Mouse (Mus musculus) liver, embryonic 13.5 days (tissue): Measurements from ENCODE around the gene Ube2h. TPM values are rescaled to one million over a fixed set of nuclear protein-coding genes. Genes with fewer than 3 reads are reported as not detected.
"Not testable (repeated sequence)": the region's sequence is repeated elsewhere in the genome, so short reads cannot be mapped to it uniquely, and the experiment has no call there.

Source experiments
- ATAC-seq: fragments of 200-750 bp; cut with Nextera tagmentation; 2 replicates; pipeline ENCODE4 v1.8.0; 2017; ENCODE audit warnings: low read depth, mild to moderate bottlenecking, moderate number of reproducible peaks, moderate library complexity
- DNase-seq: peaks from one replicate; pipeline ENCODE4 v3.0.0; 2022
- H3K27ac ChIP-seq: fragments of 300-500 bp; sonication (generic); 2 replicates; pipeline ENCODE4 v1.5.1; 2015; ENCODE audit warnings: moderate library complexity, mild to moderate bottlenecking, inconsistent platforms
- H3K27me3 ChIP-seq: fragments of 300-500 bp; sonication (generic); 2 replicates; pipeline ENCODE4 v1.6.1; 2015; ENCODE audit warnings: mild to moderate bottlenecking, inconsistent platforms
- H3K36me3 ChIP-seq: fragments of 300-500 bp; sonication (generic); 2 replicates; pipeline ENCODE4 v1.6.1; 2015; ENCODE audit warnings: mild to moderate bottlenecking, inconsistent platforms
- H3K4me1 ChIP-seq: fragments of 300-500 bp; sonication (generic); replicated peaks from 2 replicates; pipeline ENCODE4 v1.6.1; 2015; ENCODE audit warnings: inconsistent platforms
- H3K4me2 ChIP-seq: fragments of 300-500 bp; sonication (generic); 2 replicates; pipeline ENCODE4 v1.6.1; 2015; ENCODE audit warnings: inconsistent platforms, mild to moderate bottlenecking, moderate library complexity
- H3K4me3 ChIP-seq: fragments of 300-500 bp; sonication (generic); replicated peaks from 2 replicates; pipeline ENCODE4 v1.5.1; 2015; ENCODE audit warnings: mild to moderate bottlenecking, inconsistent platforms
- H3K9ac ChIP-seq: fragments of 300-500 bp; sonication (generic); 2 replicates; pipeline ENCODE4 v1.6.1; 2015; ENCODE audit warnings: mild to moderate bottlenecking, inconsistent platforms
- H3K9me3 ChIP-seq: fragments of 300-500 bp; sonication (generic); replicated peaks from 2 replicates; pipeline ENCODE4 v1.6.1; 2016; ENCODE audit warnings: inconsistent platforms
- WGBS: fragments of 180-500 bp; shearing (Covaris S2); methylation state at CpG from one replicate; pipeline ENCODE4 v1.1.7; 2015; ENCODE audit not compliant: insufficient replicate concordance; 5-methylcytosine and 5-hydroxymethylcytosine counted together
- polyA plus RNA-seq: library from polyadenylated mRNA; unstranded; fragments of >200 nt; fragmentation: Nextera tagmentation; extraction: Ambion mirVana; gene quantifications from 2 replicates; pipeline ENCODE4 v1.2.1, GENCODE M21; 2015

Gene Ube2h
- polyA plus RNA-seq, 1 experiment from 2014 or later, result 25.4 TPM

GRCm38 (mm10) chr6:30325932-30326501 is 21.7 kb upstream of the Ube2h start:
- H3K4me3 ChIP-seq, result no peak overlapping the region
- ATAC-seq (no peak), DNase-seq (no peak)
- peaks cover 18% of the 10 kb centered on the region for H3K4me1 ChIP-seq
- no peaks in the 10 kb centered on the region for H3K9me3 ChIP-seq
- H3K27me3 ChIP-seq, result peaks cover 17% of the 10 kb centered on the region
- peak overlapping the region; percentile 45 for H3K27ac ChIP-seq
- no peak overlapping the region for H3K9ac ChIP-seq
- WGBS, result 17% methylated on average over 4 of the region's 4 CpGs
- no peak overlapping the region for H3K4me2 ChIP-seq
- no peaks in the 10 kb centered on the region for H3K36me3 ChIP-seq

GRCm38 (mm10) chr6:30321002-30321401 is 16.7 kb upstream of the Ube2h start:
- 32% methylated on average over 4 of the region's 4 CpGs for WGBS
- H3K4me2 ChIP-seq, result no peak overlapping the region
- DNase-seq, result no peak

GRCm38 (mm10) chr6:30319216-30319615 is 14.9 kb upstream of the Ube2h start:
- H3K36me3 ChIP-seq, result no peaks in the 10 kb centered on the region

More at GRCm38 (mm10) chr6:30321002-30321401, 16.7 kb upstream of the Ube2h start:
- Histone ChIP-seq H3K4me3 (no peak overlapping the region), H3K27me3 (no peaks in the 10 kb centered on the region), H3K36me3 (no peaks in the 10 kb centered on the region), H3K4me1 (peaks cover 9% of the 10 kb centered on the region), H3K27ac (no peak overlapping the region), H3K9ac (no peak overlapping the region), H3K9me3 (no peaks in the 10 kb centered on the region)
- no peak for ATAC-seq

GRCm38 (mm10) chr6:30312006-30312405 is 7.7 kb upstream of the Ube2h start:
- H3K27me3 ChIP-seq, result no peaks in the 10 kb centered on the region
- no peak overlapping the region for H3K9ac ChIP-seq
- H3K4me2 ChIP-seq, result no peak overlapping the region
- WGBS, result 33% methylated on average over 1 of the region's 1 CpGs
- no peaks in the 10 kb centered on the region for H3K36me3 ChIP-seq
- H3K9me3 ChIP-seq, result no peaks in the 10 kb centered on the region
- H3K4me3 ChIP-seq, result no peak overlapping the region
- H3K4me1 ChIP-seq, result peaks cover 30% of the 10 kb centered on the region
- ATAC-seq (no peak), DNase-seq (no peak)
- H3K27ac ChIP-seq, result peak overlapping the region; percentile 22; the same call in 1 of the 2 replicates

More at GRCm38 (mm10) chr6:30319216-30319615, 14.9 kb upstream of the Ube2h start:
- ATAC-seq (no peak), DNase-seq (no peak)
- 62% methylated on average over 5 of the region's 5 CpGs for WGBS
- Histone ChIP-seq H3K27ac (no peak overlapping the region), H3K4me1 (no peaks in the 10 kb centered on the region), H3K4me3 (no peak overlapping the region), H3K4me2 (no peak overlapping the region), H3K9ac (no peak overlapping the region), H3K27me3 (no peaks in the 10 kb centered on the region), H3K9me3 (no peaks in the 10 kb centered on the region)

- WGBS, result 58% methylated on average over 4 of the region's 4 CpGs
- H3K27me3 ChIP-seq, result no peaks in the 10 kb centered on the region
- H3K4me2 ChIP-seq, result peak overlapping the region; percentile 61
- H3K9ac ChIP-seq, result peak overlapping the region; percentile 71
- H3K4me3 ChIP-seq, result no peak overlapping the region
- H3K9me3 ChIP-seq, result no peaks in the 10 kb centered on the region
- peak; percentile 17 for DNase-seq
- H3K36me3 ChIP-seq, result no peaks in the 10 kb centered on the region
- H3K27ac ChIP-seq, result peak overlapping the region; percentile 98
- H3K4me1 ChIP-seq, result peaks cover 54% of the 10 kb centered on the region
- ATAC-seq, result no peak
Observed at GRCm38 (mm10) chr6:30308751-30309150, 4.4 kb upstream of the Ube2h start.

- Histone ChIP-seq H3K9ac (peak overlapping the region; percentile 71), H3K27ac (peak overlapping the region; percentile 98)
Observed at GRCm38 (mm10) chr6:30307691-30308090, 3.4 kb upstream of the Ube2h start.

GRCm38 (mm10) chr6:30303771-30304398 is 454 bp downstream of the Ube2h start:
- ATAC-seq, DNase-seq: not testable (repeated sequence)

More at GRCm38 (mm10) chr6:30307691-30308090, 3.4 kb upstream of the Ube2h start:
- Histone ChIP-seq H3K4me2 (peak overlapping the region; percentile 61), H3K9me3 (no peaks in the 10 kb centered on the region), H3K4me1 (peaks cover 63% of the 10 kb centered on the region), H3K27me3 (no peaks in the 10 kb centered on the region), H3K36me3 (no peaks in the 10 kb centered on the region), H3K4me3 (peak overlapping the region; percentile 20)
- peak; percentile 91 for ATAC-seq
- peak; percentile 93 for DNase-seq
- WGBS, result 0% methylated on average over 9 of the region's 9 CpGs

GRCm38 (mm10) chr6:30302781-30303631 is 1.3 kb downstream of the Ube2h start:
- WGBS, result 3% methylated on average over 11 of the region's 11 CpGs
- H3K27ac ChIP-seq, result peak overlapping the region; percentile 98
- peak overlapping the region; percentile 78 for H3K4me3 ChIP-seq
- no peaks in the 10 kb centered on the region for H3K9me3 ChIP-seq
- no peaks in the 10 kb centered on the region for H3K27me3 ChIP-seq
- ATAC-seq (no peak), DNase-seq (peak; percentile 27)
- H3K36me3 ChIP-seq, result peaks cover 4% of the 10 kb centered on the region
- peaks cover 79% of the 10 kb centered on the region for H3K4me1 ChIP-seq
- H3K4me2 ChIP-seq, result peak overlapping the region; percentile 87
- peak overlapping the region; percentile 91 for H3K9ac ChIP-seq

More at GRCm38 (mm10) chr6:30303771-30304398, 454 bp downstream of the Ube2h start:
- H3K27me3 ChIP-seq, H3K36me3 ChIP-seq, H3K9me3 ChIP-seq: not testable (repeated sequence)
- peak overlapping the region; percentile 91 for H3K9ac ChIP-seq
- H3K4me1 ChIP-seq, result peaks cover 86% of the 10 kb centered on the region
- H3K4me2 ChIP-seq, result peak overlapping the region; percentile 87
- under 1% methylated on average over 56 of the region's 66 CpGs for WGBS
- peak overlapping the region; percentile 78 for H3K4me3 ChIP-seq
- peak overlapping the region; percentile 98 for H3K27ac ChIP-seq

- H3K36me3 ChIP-seq, result peaks cover 13% of the 10 kb centered on the region
- H3K4me1 ChIP-seq, result peaks cover 71% of the 10 kb centered on the region
- H3K9ac ChIP-seq, result peak overlapping the region; percentile 91
- DNase-seq (no peak), ATAC-seq (no peak)
- H3K9me3 ChIP-seq, result no peaks in the 10 kb centered on the region
- H3K4me3 ChIP-seq, result peak overlapping the region; percentile 78
- H3K4me2 ChIP-seq, result peak overlapping the region; percentile 87
- WGBS, result 46% methylated on average over 4 of the region's 4 CpGs
- H3K27me3 ChIP-seq, result no peaks in the 10 kb centered on the region
- H3K27ac ChIP-seq, result peak overlapping the region; percentile 81; the same call in 1 of the 2 replicates
Observed at GRCm38 (mm10) chr6:30302156-30302555, 2.2 kb downstream of the Ube2h start.

GRCm38 (mm10) chr6:30300901-30301300 is 3.4 kb downstream of the Ube2h start:
- H3K36me3 ChIP-seq, result peaks cover 24% of the 10 kb centered on the region
- ATAC-seq (no peak), DNase-seq (no peak)
- H3K27me3 ChIP-seq, result no peaks in the 10 kb centered on the region
- H3K9me3 ChIP-seq, result no peaks in the 10 kb centered on the region
- 50% methylated on average over 7 of the region's 7 CpGs for WGBS
- peak overlapping the region; percentile 87 for H3K4me2 ChIP-seq
- H3K4me3 ChIP-seq, result peak overlapping the region; percentile 78
- H3K9ac ChIP-seq, result peak overlapping the region; percentile 91
- peak overlapping the region; percentile 81 for H3K27ac ChIP-seq
- peaks cover 59% of the 10 kb centered on the region for H3K4me1 ChIP-seq

- Histone ChIP-seq H3K9me3 (no peaks in the 10 kb centered on the region), H3K27ac (peak overlapping the region; percentile 81), H3K9ac (peak overlapping the region; percentile 91), H3K36me3 (peaks cover 27% of the 10 kb centered on the region), H3K27me3 (no peaks in the 10 kb centered on the region), H3K4me3 (peak overlapping the region; percentile 78), H3K4me1 (peaks cover 55% of the 10 kb centered on the region), H3K4me2 (peak overlapping the region; percentile 87)
- ATAC-seq, result peak; percentile 69
- WGBS, result 8% methylated on average over 5 of the region's 5 CpGs
- DNase-seq, result peak; percentile 74
Observed at GRCm38 (mm10) chr6:30300372-30300771, 4.0 kb downstream of the Ube2h start.
